Mouse (Mus musculus): Measurements from ENCODE around the gene Smoc2. TPM values are rescaled to one million over a fixed set of nuclear protein-coding genes. Genes with fewer than 3 reads are reported as not detected.

The Smoc2 gene
- polyA plus RNA-seq, 1 experiment from 2014 or later, result 184 TPM

GRCm38 (mm10) chr17:14293617-14294016 lies 14.3 kb downstream of the Smoc2 start:
- 55% methylated on average over 5 of the region's 5 CpGs for WGBS
- Histone ChIP-seq H3K9ac (ENCODE audit: low read length) (no peak overlapping the region), H3K4me3 (ENCODE audit: low read depth, low read length) (no peak overlapping the region), H3K27me3 (replicated peaks; ENCODE audit: control insufficient read depth, insufficient read depth, low read length) (no peaks in the 10 kb centered on the region), H3K36me3 (ENCODE audit: control insufficient read depth, insufficient read depth, low read length) (no peaks in the 10 kb centered on the region; the same call in 1 of the 2 replicates), H3K4me2 (ENCODE audit: low read length) (no peak overlapping the region), H3K4me1 (replicated peaks; ENCODE audit: control insufficient read depth, insufficient read depth, low read length) (no peaks in the 10 kb centered on the region), H3K9me3 (ENCODE audit: control insufficient read depth, low read length) (no peaks in the 10 kb centered on the region), H3K27ac (ENCODE audit: low read depth) (no peak overlapping the region)
- DNase-seq (ENCODE audit: low spot score), result no peak
- no peak for ATAC-seq (replicated peaks; ENCODE audit: low FRiP score, low TSS enrichment, low read depth)

DNA sequence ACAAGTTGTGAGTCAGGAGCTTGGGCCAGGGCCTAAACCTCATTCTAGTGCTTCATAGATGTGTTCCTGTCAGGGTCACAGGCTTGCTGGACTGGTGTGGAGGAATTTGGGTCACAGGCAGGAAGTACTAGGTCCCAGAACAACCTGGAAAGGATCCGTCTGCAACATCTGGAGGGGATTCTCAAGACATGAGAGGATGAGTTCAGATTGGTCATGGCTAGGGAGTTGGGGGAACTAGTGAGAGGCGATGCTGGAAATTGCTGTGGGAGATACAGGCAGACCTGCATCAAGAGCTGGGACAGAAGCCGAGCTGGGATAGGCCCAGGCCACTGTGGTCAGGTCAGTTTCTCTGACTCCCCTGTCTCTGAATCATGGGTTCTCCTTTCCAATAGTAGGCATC lies 15.8 kb downstream of the Smoc2 start:
- ATAC-seq (replicated peaks; ENCODE audit: low FRiP score, low TSS enrichment, low read depth), result no peak
- no peak for DNase-seq (ENCODE audit: low spot score)
- no peak overlapping the region for H3K9ac ChIP-seq (ENCODE audit: low read length)
- H3K27ac ChIP-seq (ENCODE audit: low read depth), result no peak overlapping the region
- H3K9me3 ChIP-seq (ENCODE audit: control insufficient read depth, low read length), result no peaks in the 10 kb centered on the region
- H3K4me3 ChIP-seq (ENCODE audit: low read depth, low read length), result no peak overlapping the region
- no peaks in the 10 kb centered on the region; the same call in 1 of the 2 replicates for H3K36me3 ChIP-seq (ENCODE audit: control insufficient read depth, insufficient read depth, low read length)
- no peak overlapping the region for H3K4me2 ChIP-seq (ENCODE audit: low read length)
- WGBS, result 86% methylated on average over 3 of the region's 3 CpGs
- no peaks in the 10 kb centered on the region for H3K4me1 ChIP-seq (replicated peaks; ENCODE audit: control insufficient read depth, insufficient read depth, low read length)
- no peaks in the 10 kb centered on the region for H3K27me3 ChIP-seq (replicated peaks; ENCODE audit: control insufficient read depth, insufficient read depth, low read length)

- no peaks in the 10 kb centered on the region for H3K27me3 ChIP-seq (replicated peaks; ENCODE audit: control insufficient read depth, insufficient read depth, low read length)
- 0 out of 2 replicates have a peak, but pooled peaks cover 2% of the 10 kb centered on the region for H3K9me3 ChIP-seq (ENCODE audit: control insufficient read depth, low read length)
- ATAC-seq (replicated peaks; ENCODE audit: low FRiP score, low TSS enrichment, low read depth), result no peak
- no peaks in the 10 kb centered on the region for H3K4me1 ChIP-seq (replicated peaks; ENCODE audit: control insufficient read depth, insufficient read depth, low read length)
- no peak for DNase-seq (ENCODE audit: low spot score)
- H3K27ac ChIP-seq (ENCODE audit: low read depth), result no peak overlapping the region
- no peak overlapping the region for H3K9ac ChIP-seq (ENCODE audit: low read length)
- H3K4me2 ChIP-seq (ENCODE audit: low read length), result no peak overlapping the region
- 87% methylated on average over 5 of the region's 5 CpGs for WGBS
- H3K36me3 ChIP-seq (ENCODE audit: control insufficient read depth, insufficient read depth, low read length), result no peaks in the 10 kb centered on the region
- H3K4me3 ChIP-seq (ENCODE audit: low read depth, low read length), result no peak overlapping the region
Measured at GRCm38 (mm10) chr17:14300361-14300760, 21.1 kb downstream of the Smoc2 start.

DNA sequence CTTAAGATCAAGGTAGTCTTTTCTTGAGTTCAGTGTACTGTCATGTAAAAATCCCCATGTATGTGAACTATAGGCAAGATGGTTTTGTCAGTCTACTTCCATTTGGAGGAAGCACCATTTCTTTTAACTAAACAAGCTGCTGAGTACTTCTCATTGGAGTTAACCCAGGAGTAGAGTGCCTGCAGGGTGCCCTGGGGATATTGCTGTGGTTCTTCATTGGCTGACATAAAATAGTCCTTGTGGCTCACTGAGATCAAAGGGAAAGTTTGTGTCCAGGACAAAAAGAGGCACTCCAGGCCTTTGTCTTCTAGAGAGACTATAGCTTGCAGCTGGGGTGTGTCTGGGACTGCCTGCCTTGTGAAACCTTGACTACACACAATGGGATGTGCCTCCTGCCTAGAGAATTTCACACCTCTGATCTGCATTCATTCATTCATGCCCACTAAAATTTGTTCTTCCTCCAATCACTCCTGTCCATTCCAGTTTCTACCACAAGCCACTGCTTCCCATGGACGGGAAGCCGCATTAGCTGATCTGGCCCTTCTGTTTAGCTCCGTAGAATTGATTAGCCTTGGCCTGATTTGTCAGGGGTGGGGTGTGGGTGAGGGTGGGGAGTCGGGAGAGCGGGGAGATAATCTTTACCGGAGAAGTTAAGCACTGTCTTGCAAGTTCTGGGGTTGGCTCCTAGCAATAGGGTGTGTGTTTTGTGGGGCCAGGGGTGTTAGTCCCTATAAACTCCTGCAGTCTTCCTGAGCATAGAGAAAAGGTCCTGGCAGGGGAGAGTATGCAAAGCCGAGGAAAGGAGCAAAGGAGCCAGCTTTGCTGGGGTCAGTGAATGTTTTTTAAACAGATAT lies 22.4 kb downstream of the Smoc2 start:
- Histone ChIP-seq H3K27ac (ENCODE audit: low read depth) (no peak overlapping the region), H3K36me3 (ENCODE audit: control insufficient read depth, insufficient read depth, low read length) (no peaks in the 10 kb centered on the region), H3K9me3 (ENCODE audit: control insufficient read depth, low read length) (0 out of 2 replicates have a peak, but pooled peaks cover 2% of the 10 kb centered on the region), H3K27me3 (replicated peaks; ENCODE audit: control insufficient read depth, insufficient read depth, low read length) (no peaks in the 10 kb centered on the region), H3K9ac (ENCODE audit: low read length) (no peak overlapping the region), H3K4me3 (ENCODE audit: low read depth, low read length) (no peak overlapping the region), H3K4me1 (replicated peaks; ENCODE audit: control insufficient read depth, insufficient read depth, low read length) (no peaks in the 10 kb centered on the region), H3K4me2 (ENCODE audit: low read length) (no peak overlapping the region)
- no peak for ATAC-seq (replicated peaks; ENCODE audit: low FRiP score, low TSS enrichment, low read depth)
- WGBS, result 41% methylated on average over 7 of the region's 7 CpGs
- no peak for DNase-seq (ENCODE audit: low spot score)

DNA sequence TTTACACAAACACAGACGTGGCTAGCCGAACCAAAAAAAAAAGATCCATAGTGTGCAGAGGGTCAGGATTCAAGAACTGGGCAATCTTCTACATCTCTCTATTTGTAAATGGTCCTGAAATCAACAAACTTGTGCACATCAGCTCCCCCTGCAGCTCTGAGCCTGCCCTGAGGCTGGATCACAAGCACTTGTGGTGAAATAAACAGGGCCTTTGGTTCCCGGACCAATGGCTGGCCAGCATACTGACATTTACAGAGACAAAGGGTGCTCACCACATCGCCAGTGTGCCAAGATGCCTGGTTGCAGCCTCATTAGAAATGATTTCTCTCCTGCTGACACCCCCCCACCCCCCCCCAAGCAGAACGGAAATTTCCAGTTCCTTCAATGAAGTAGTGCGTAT lies 23.1 kb downstream of the Smoc2 start:
- Histone ChIP-seq H3K4me3 (ENCODE audit: low read depth, low read length) (no peak overlapping the region), H3K27ac (ENCODE audit: low read depth) (no peak overlapping the region), H3K27me3 (replicated peaks; ENCODE audit: control insufficient read depth, insufficient read depth, low read length) (no peaks in the 10 kb centered on the region), H3K9me3 (ENCODE audit: control insufficient read depth, low read length) (0 out of 2 replicates have a peak, but pooled peaks cover 2% of the 10 kb centered on the region), H3K4me2 (ENCODE audit: low read length) (no peak overlapping the region), H3K9ac (ENCODE audit: low read length) (no peak overlapping the region), H3K36me3 (ENCODE audit: control insufficient read depth, insufficient read depth, low read length) (no peaks in the 10 kb centered on the region), H3K4me1 (replicated peaks; ENCODE audit: control insufficient read depth, insufficient read depth, low read length) (no peaks in the 10 kb centered on the region)
- WGBS, result 39% methylated on average over 6 of the region's 6 CpGs
- no peak for ATAC-seq (replicated peaks; ENCODE audit: low FRiP score, low TSS enrichment, low read depth)
- no peak for DNase-seq (ENCODE audit: low spot score)

DNA sequence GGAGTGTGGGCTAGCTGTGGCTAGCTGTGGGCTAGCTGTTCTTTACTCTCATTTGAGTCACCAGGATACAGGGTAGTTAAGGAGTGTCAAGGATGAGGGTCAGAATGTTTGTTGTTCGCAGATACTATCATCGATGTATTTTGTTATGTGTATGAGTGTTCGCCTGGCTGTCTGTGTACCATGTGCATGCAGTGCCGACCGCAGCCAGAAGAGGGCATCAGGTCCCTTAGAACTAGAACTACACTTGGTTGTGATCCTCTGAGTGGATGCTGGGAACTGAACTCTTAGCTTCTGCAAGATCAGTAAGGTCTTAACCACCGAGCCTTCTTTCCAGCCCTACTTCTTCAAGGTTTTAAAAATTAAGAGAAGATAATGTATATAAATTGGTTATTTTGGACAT lies 24.4 kb downstream of the Smoc2 start:
- Histone ChIP-seq H3K27me3 (replicated peaks; ENCODE audit: control insufficient read depth, insufficient read depth, low read length) (no peaks in the 10 kb centered on the region), H3K4me3 (ENCODE audit: low read depth, low read length) (no peak overlapping the region), H3K9me3 (ENCODE audit: control insufficient read depth, low read length) (0 out of 2 replicates have a peak, but pooled peaks cover 2% of the 10 kb centered on the region), H3K27ac (ENCODE audit: low read depth) (no peak overlapping the region), H3K9ac (ENCODE audit: low read length) (no peak overlapping the region), H3K36me3 (ENCODE audit: control insufficient read depth, insufficient read depth, low read length) (no peaks in the 10 kb centered on the region), H3K4me2 (ENCODE audit: low read length) (no peak overlapping the region), H3K4me1 (replicated peaks; ENCODE audit: control insufficient read depth, insufficient read depth, low read length) (no peaks in the 10 kb centered on the region)
- WGBS, result 95% methylated on average over 6 of the region's 6 CpGs
- no peak for ATAC-seq (replicated peaks; ENCODE audit: low FRiP score, low TSS enrichment, low read depth)
- DNase-seq (ENCODE audit: low spot score), result no peak

- Histone ChIP-seq H3K36me3 (ENCODE audit: control insufficient read depth, insufficient read depth, low read length) (no peaks in the 10 kb centered on the region), H3K9me3 (ENCODE audit: control insufficient read depth, low read length) (no peaks in the 10 kb centered on the region), H3K4me2 (ENCODE audit: low read length) (no peak overlapping the region), H3K4me1 (replicated peaks; ENCODE audit: control insufficient read depth, insufficient read depth, low read length) (peaks cover 8% of the 10 kb centered on the region), H3K27ac (ENCODE audit: low read depth) (no peak overlapping the region), H3K27me3 (replicated peaks; ENCODE audit: control insufficient read depth, insufficient read depth, low read length) (no peaks in the 10 kb centered on the region), H3K4me3 (ENCODE audit: low read depth, low read length) (no peak overlapping the region), H3K9ac (ENCODE audit: low read length) (no peak overlapping the region)
- DNase-seq (ENCODE audit: low spot score) (no peak), ATAC-seq (replicated peaks; ENCODE audit: low FRiP score, low TSS enrichment, low read depth) (no peak)
- 75% methylated on average over 3 of the region's 3 CpGs for WGBS
Measured at GRCm38 (mm10) chr17:14309884-14310283, 30.6 kb downstream of the Smoc2 start.

GRCm38 (mm10) chr17:14312440-14312839 lies 33.1 kb downstream of the Smoc2 start:
- WGBS, result 84% methylated on average over 6 of the region's 6 CpGs
- Histone ChIP-seq H3K4me3 (ENCODE audit: low read depth, low read length) (no peak overlapping the region), H3K27me3 (replicated peaks; ENCODE audit: control insufficient read depth, insufficient read depth, low read length) (no peaks in the 10 kb centered on the region), H3K9me3 (ENCODE audit: control insufficient read depth, low read length) (no peaks in the 10 kb centered on the region), H3K4me2 (ENCODE audit: low read length) (no peak overlapping the region), H3K36me3 (ENCODE audit: control insufficient read depth, insufficient read depth, low read length) (no peaks in the 10 kb centered on the region), H3K4me1 (replicated peaks; ENCODE audit: control insufficient read depth, insufficient read depth, low read length) (peaks cover 12% of the 10 kb centered on the region), H3K27ac (ENCODE audit: low read depth) (no peak overlapping the region), H3K9ac (ENCODE audit: low read length) (no peak overlapping the region)
- DNase-seq (ENCODE audit: low spot score) (no peak), ATAC-seq (replicated peaks; ENCODE audit: low FRiP score, low TSS enrichment, low read depth) (no peak)

GRCm38 (mm10) chr17:14314308-14314707 lies 35.0 kb downstream of the Smoc2 start:
- H3K9me3 ChIP-seq (ENCODE audit: control insufficient read depth, low read length), result no peaks in the 10 kb centered on the region
- H3K4me3 ChIP-seq (ENCODE audit: low read depth, low read length), result no peak overlapping the region
- no peak overlapping the region for H3K9ac ChIP-seq (ENCODE audit: low read length)
- H3K4me1 ChIP-seq (replicated peaks; ENCODE audit: control insufficient read depth, insufficient read depth, low read length), result peaks cover 12% of the 10 kb centered on the region
- no peak for ATAC-seq (replicated peaks; ENCODE audit: low FRiP score, low TSS enrichment, low read depth)
- no peak overlapping the region for H3K27ac ChIP-seq (ENCODE audit: low read depth)
- H3K36me3 ChIP-seq (ENCODE audit: control insufficient read depth, insufficient read depth, low read length), result no peaks in the 10 kb centered on the region
- 74% methylated on average over 1 of the region's 1 CpGs for WGBS
- no peak for DNase-seq (ENCODE audit: low spot score)
- H3K4me2 ChIP-seq (ENCODE audit: low read length), result no peak overlapping the region
- H3K27me3 ChIP-seq (replicated peaks; ENCODE audit: control insufficient read depth, insufficient read depth, low read length), result no peaks in the 10 kb centered on the region

Measured in intestine, embryonic 14.5 days (tissue).